Mouse (Mus musculus) ES-E14 (cell line): ENCODE measurements around the gene Nptx1.

Source experiments
- HCFC1 ChIP-seq: IDR thresholded peaks from 2 replicates; pipeline ENCODE4 v1.6.1; 2012; ENCODE audit warnings: low read length, inconsistent platforms, borderline replicate concordance; ENCODE audit not compliant: insufficient read depth
- MAFK ChIP-seq: IDR thresholded peaks from 2 replicates; pipeline ENCODE4 v1.6.1; 2014; ENCODE audit warnings: mild to moderate bottlenecking, low read depth, low read length, inconsistent platforms; ENCODE audit not compliant: insufficient read depth
- ZC3H11A ChIP-seq: IDR thresholded peaks from 2 replicates; pipeline ENCODE4 v1.6.1; 2012; ENCODE audit warnings: low read depth, mild to moderate bottlenecking, inconsistent platforms, low read length, borderline replicate concordance
- ZNF384 ChIP-seq: IDR thresholded peaks from 2 replicates; pipeline ENCODE4 v1.6.1; 2012; ENCODE audit warnings: low read depth, low read length, inconsistent platforms

- TF ChIP-seq MAFK, result no peak
- TF ChIP-seq ZNF384, result no peak
- TF ChIP-seq ZC3H11A, result no peak
- TF ChIP-seq HCFC1, result no peak
These were observed 26.9 kb downstream of the Nptx1 start for GRCm38 (mm10) chr11:119520713-119521063.
